Mouse (Mus musculus): ENCODE data around the gene Ppp6r3. TPM values are rescaled to one million over a fixed set of nuclear protein-coding genes. Genes with fewer than 3 reads are reported as not detected.

Ppp6r3 gene
- polyA plus RNA-seq (2012; ENCODE audit: low replicate concordance): 11.1 and 60.9 TPM in 2 replicates

DNA sequence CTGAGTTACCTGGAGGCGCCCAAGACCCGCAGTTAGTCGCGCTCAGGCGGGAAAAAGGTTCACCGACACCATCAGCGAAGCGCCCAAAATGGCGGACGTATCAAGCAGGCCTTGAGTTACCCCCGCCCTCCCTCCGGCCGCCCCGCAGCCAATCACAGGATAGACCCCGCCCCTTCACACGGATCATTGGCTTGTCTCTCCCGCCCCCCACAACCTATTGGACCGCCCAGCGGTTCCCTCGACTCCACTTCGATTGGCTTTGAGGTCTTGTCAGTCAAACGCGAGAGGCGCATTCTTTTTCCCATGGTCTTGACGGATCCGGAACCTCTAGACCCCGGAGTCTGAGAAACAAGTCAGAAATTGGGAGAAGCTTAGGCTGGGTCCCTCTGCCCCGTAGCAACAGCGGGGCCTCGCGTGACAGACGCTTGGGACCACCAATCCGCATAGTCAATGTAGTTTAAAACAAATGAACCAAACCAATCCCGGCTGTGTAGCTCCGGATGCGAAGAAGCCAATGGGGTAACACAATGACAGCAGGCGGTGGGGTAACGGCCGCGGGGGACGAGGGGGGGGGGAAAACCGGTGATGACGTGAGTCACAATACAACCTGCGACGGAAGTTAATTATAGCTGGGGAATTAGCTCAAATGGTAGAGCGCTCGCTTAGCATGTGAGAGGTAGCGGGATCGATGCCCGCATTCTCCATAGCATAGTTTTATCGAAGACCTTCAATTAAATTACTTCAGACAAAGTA, at the start of gene Ppp6r3:
Gene Ppp6r3, minus strand, starts transcription at position 118 of the 753 bp plus-strand sequence.

DNA sequence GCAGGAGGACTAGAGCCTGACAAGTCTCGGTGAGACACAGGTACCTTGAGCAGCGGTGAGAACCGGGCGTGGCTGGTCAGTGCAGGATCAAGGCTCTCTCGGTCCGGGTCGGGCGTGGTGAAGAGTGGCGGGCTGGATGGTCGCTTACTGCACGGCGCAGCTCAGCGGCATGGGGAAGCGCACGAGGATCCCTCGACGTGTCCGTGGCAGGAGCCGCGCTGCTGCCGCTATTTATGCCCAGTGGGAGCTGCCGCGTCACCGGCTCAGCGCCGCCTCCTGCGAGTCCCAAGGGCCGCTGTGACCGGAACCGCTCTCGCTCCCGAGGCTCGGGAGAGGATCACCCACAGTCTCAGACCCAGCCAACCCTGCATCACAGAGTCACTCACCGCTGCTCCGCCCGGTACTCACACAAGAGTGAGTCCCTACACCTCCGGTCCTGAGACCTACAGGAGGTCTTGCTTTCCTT, 161.2 kb downstream of the Ppp6r3 start, which contains the start of gene Gal:
Gene Gal, minus strand, starts transcription at position 277 of the 466 bp plus-strand sequence.

Other genes starting within 250 kb of the Ppp6r3 start
- gene Tesmin, start 186.9 kb downstream of the Ppp6r3 start, polyA plus RNA-seq (2012; ENCODE audit: low replicate concordance): 0.48 and 0.63 TPM in 2 replicates
- not detected in 2 replicates for gene Gal, start 161.2 kb downstream of the Ppp6r3 start, polyA plus RNA-seq (2012; ENCODE audit: low replicate concordance)
- 10.6 and 10.8 TPM in 2 replicates for gene Lrp5, start 110.8 kb upstream of the Ppp6r3 start, polyA plus RNA-seq (2012; ENCODE audit: low replicate concordance)
- gene 1810055G02Rik, start 132.5 kb upstream of the Ppp6r3 start, polyA plus RNA-seq (2012; ENCODE audit: low replicate concordance): 8.9 and 30.1 TPM in 2 replicates
- gene Kmt5b, start 191.7 kb upstream of the Ppp6r3 start, polyA plus RNA-seq (2012; ENCODE audit: low replicate concordance): 6.5 and 8.3 TPM in 2 replicates

Measured in leukemia stem cell, adult 10-12 weeks (primary cell).